Mouse (Mus musculus): Measurements from ENCODE around the gene Spc25. TPM values are rescaled to one million over a fixed set of nuclear protein-coding genes. Genes with fewer than 3 reads are reported as not detected.

Spc25 gene
- polyA plus RNA-seq, 1 experiment from 2014 or later: 125 TPM

DNA sequence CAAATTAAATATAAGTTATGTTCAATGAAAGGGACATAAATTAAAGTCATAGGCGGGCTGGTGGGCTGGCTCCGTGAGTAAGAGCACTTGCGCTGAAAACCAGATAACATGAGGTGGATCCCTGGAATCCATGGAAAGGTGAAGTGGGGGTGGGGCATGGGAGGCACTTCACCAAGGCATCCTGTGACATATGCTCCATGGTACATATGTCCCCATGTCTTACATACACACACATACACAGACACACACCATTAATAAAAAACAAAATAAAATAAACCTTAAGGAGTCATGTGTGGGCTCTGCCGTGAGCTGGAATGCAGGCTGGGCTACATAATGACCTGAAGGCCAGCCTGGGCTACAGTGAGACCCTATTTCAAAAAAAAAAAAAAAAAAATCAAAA lies 26.3 kb downstream of the Spc25 start:
- WGBS: 93% methylated on average over 4 of the region's 4 CpGs
- no peaks in the 10 kb centered on the region for H3K27me3 ChIP-seq
- no peaks in the 10 kb centered on the region for H3K4me1 ChIP-seq
- ATAC-seq (ENCODE audit: insufficient number of reproducible peaks, low FRiP score, low TSS enrichment, low read depth): no peak
- H3K4me3 ChIP-seq (replicated peaks): no peak overlapping the region
- H3K9ac ChIP-seq: no peak overlapping the region
- no peak overlapping the region for H3K27ac ChIP-seq (replicated peaks)
- no peak overlapping the region for H3K4me2 ChIP-seq (replicated peaks)
- no peaks in the 10 kb centered on the region for H3K36me3 ChIP-seq
- no peaks in the 10 kb centered on the region for H3K9me3 ChIP-seq (replicated peaks)

DNA sequence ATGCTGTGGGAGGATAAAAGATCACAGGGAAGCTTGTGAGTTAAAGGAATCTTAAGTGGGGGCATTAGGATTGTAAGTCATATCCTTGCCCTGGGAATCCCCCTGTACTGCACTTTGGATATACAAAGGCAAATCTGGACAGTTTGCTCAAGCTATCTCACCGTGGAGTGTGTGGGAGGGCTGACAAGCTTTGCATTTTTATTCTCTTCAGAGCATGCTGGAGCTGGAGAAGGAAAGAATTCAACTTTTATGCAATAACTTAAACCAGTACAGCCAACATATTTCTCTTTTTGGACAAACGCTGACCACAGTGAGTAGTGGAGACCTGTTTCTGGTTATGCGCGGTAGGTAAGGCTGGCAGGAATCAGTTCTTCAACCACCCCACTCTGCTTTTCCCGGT lies 30.7 kb downstream of the Spc25 start:
- H3K27ac ChIP-seq (replicated peaks): no peak overlapping the region
- no peaks in the 10 kb centered on the region for H3K4me1 ChIP-seq
- no peak overlapping the region for H3K4me2 ChIP-seq (replicated peaks)
- H3K9me3 ChIP-seq (replicated peaks): no peaks in the 10 kb centered on the region
- no peak overlapping the region for H3K9ac ChIP-seq
- H3K36me3 ChIP-seq: no peaks in the 10 kb centered on the region
- no peak for ATAC-seq (ENCODE audit: insufficient number of reproducible peaks, low FRiP score, low TSS enrichment, low read depth)
- H3K4me3 ChIP-seq (replicated peaks): no peak overlapping the region
- 58% methylated on average over 5 of the region's 5 CpGs for WGBS
- no peaks in the 10 kb centered on the region for H3K27me3 ChIP-seq

DNA sequence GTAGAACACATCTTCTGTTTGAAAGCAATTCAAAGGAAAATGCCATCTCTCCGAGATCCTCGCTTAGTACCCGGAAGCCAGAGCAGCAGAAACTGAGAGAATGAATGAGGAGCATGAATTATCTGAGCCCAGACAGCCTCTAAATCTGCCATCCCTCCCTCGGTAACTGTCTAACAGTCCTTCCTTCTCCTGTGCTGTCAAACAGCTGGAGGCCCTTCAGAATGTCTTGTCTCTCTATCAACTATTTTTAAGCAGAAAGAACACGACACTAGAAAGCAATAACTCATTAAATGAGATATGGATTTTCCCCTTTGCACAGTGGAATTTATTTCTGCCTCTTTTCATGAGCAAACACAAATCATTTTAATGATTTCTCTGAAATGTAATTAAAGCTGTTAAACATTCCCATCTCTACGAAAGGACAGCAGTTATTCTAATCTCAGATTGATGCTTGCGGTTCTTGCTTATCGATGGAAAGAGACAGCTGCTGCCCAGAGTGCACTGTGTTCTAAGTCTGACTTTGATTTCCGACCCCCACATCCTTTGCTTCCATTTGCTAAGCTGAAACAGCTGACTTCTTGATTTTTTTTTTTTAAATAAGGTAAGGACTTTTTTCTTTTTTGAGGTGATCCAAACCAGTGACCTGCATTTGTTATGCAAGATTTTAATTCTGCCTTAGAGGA lies 35.5 kb downstream of the Spc25 start:
- no peak for ATAC-seq (ENCODE audit: insufficient number of reproducible peaks, low FRiP score, low TSS enrichment, low read depth)
- H3K4me3 ChIP-seq (replicated peaks): no peak overlapping the region

DNA sequence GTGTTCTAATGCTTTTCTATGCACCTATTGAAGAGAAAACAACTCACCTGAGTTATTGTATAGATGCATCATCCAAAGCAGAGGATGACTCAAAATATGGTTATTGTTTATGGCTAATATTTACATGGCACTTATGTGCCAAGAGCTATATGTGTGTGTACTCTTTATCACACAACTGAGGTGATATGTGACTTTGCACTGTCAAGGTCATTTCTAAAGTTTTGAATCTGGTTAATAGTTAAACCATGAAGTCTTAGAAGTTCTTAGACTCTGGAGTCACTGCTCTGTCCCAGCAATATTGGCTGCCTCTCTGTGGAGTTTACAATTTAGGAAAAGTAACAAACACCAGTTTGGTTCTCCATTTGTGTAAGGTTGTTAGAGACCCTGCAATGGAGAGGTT lies 47.1 kb downstream of the Spc25 start:
- ATAC-seq (ENCODE audit: insufficient number of reproducible peaks, low FRiP score, low TSS enrichment, low read depth): no peak

More for the DNA sequence above, 35.5 kb downstream of the Spc25 start:
- 63% methylated on average over 9 of the region's 9 CpGs for WGBS
- Histone ChIP-seq H3K9me3 (replicated peaks) (no peaks in the 10 kb centered on the region), H3K27me3 (no peaks in the 10 kb centered on the region), H3K9ac (no peak overlapping the region), H3K36me3 (no peaks in the 10 kb centered on the region), H3K4me1 (no peaks in the 10 kb centered on the region), H3K27ac (replicated peaks) (no peak overlapping the region), H3K4me2 (replicated peaks) (no peak overlapping the region)

DNA sequence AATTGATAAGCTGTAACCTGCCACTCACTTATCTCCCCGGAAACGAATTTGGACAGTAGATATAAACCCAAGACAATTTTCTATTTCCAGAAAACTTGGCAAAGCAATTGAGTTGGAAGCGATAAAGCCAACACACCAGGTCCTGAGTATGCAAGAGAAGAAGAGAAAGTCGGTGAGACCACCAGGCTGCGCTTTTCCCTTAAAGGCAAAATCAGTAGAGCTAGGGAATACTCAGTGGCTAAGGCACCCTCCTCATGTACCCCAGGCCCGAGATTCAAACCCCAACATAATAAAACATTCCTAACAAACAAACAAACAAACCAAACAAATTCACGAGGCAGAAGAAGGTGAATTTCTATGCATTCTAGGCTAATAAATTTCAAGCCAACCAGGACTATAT lies 49.7 kb downstream of the Spc25 start:
- no peak for ATAC-seq (ENCODE audit: insufficient number of reproducible peaks, low FRiP score, low TSS enrichment, low read depth)
- H3K27me3 ChIP-seq: no peaks in the 10 kb centered on the region
- H3K9me3 ChIP-seq (replicated peaks): no peaks in the 10 kb centered on the region
- no peak overlapping the region for H3K9ac ChIP-seq
- no peaks in the 10 kb centered on the region for H3K36me3 ChIP-seq
- no peaks in the 10 kb centered on the region for H3K4me1 ChIP-seq
- H3K27ac ChIP-seq (replicated peaks): no peak overlapping the region
- no peak overlapping the region for H3K4me3 ChIP-seq (replicated peaks)
- 69% methylated on average over 7 of the region's 7 CpGs for WGBS
- no peak overlapping the region for H3K4me2 ChIP-seq (replicated peaks)

More for the DNA sequence above, 47.1 kb downstream of the Spc25 start:
- no peak overlapping the region for H3K9ac ChIP-seq
- H3K4me1 ChIP-seq: no peaks in the 10 kb centered on the region
- no peak overlapping the region for H3K4me3 ChIP-seq (replicated peaks)
- H3K4me2 ChIP-seq (replicated peaks): no peak overlapping the region
- no peaks in the 10 kb centered on the region for H3K36me3 ChIP-seq
- H3K27me3 ChIP-seq: no peaks in the 10 kb centered on the region
- no peaks in the 10 kb centered on the region for H3K9me3 ChIP-seq (replicated peaks)
- no peak overlapping the region for H3K27ac ChIP-seq (replicated peaks)

DNA sequence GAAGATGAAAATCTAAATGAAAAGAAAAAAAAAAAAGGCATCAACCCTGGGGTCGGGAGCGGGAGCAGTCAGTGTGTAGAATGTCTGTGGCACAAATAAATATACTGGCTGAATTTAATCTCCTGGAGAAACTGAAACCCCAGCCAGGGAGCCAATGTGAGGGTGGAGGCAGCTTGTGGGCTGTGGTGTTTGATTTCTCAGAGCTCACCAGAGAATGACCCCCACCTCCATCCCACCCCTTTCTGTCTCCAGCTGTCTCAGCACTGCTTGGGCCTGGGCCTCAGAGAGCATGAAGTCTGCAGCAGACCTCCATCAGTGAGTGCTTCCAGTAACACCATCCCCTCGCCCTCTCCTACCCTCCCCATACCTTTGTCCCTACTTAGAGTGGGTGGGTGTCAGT lies 50.1 kb downstream of the Spc25 start:
- no peak overlapping the region for H3K9ac ChIP-seq
- H3K4me2 ChIP-seq (replicated peaks): no peak overlapping the region
- peak; percentile 63; the same call in 1 of the 2 replicates for ATAC-seq (ENCODE audit: insufficient number of reproducible peaks, low FRiP score, low TSS enrichment, low read depth)
- no peaks in the 10 kb centered on the region for H3K9me3 ChIP-seq (replicated peaks)
- 35% methylated on average over 3 of the region's 3 CpGs for WGBS
- no peaks in the 10 kb centered on the region for H3K36me3 ChIP-seq
- H3K27me3 ChIP-seq: no peaks in the 10 kb centered on the region
- no peak overlapping the region for H3K27ac ChIP-seq (replicated peaks)
- H3K4me3 ChIP-seq (replicated peaks): no peak overlapping the region
- H3K4me1 ChIP-seq: no peaks in the 10 kb centered on the region

DNA sequence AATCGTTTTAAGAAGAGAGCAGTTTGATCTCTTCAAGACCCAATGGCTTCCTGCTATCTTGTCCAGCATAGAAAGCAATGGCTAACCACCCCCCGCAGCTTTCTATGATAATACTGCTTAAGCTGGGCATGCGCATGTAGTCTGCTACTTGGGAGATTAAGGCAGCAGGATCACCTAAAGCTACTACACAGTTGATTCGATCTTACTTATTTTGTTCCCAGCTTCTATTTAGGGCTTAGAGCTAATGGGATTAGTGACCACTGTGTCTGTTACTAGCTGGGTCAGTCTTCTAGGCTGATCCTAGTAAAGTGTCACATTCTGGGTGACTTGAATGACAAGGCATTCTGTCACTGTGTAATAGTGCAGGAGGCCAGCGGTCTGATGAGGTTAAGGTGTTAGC lies 55.2 kb downstream of the Spc25 start:
- Histone ChIP-seq H3K4me1 (no peaks in the 10 kb centered on the region), H3K27ac (replicated peaks) (no peak overlapping the region), H3K4me3 (replicated peaks) (no peak overlapping the region), H3K4me2 (replicated peaks) (no peak overlapping the region), H3K36me3 (no peaks in the 10 kb centered on the region), H3K9ac (no peak overlapping the region), H3K9me3 (replicated peaks) (no peaks in the 10 kb centered on the region), H3K27me3 (no peaks in the 10 kb centered on the region)
- no peak for ATAC-seq (ENCODE audit: insufficient number of reproducible peaks, low FRiP score, low TSS enrichment, low read depth)
- 60% methylated on average over 5 of the region's 5 CpGs for WGBS

DNA sequence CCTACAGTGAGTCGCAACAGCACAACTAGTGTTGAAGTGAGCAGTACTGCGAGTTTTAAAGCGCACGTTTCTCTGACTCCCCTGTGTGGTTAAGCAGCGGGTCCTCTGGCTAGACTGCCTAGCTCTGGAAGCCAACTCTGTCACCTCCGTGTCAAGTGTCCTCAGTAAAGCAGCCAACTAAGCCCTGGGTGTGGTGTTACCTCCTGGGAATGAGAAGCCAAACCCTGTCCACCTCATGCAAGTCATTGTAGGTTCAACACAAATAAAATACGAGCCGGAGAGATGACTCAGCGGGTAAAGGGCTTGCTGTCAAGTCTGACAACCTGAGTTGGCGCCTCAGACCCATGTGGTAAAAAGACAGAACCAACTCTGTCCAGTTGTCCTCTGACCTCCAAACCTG lies 56.8 kb downstream of the Spc25 start:
- no peak for ATAC-seq (ENCODE audit: insufficient number of reproducible peaks, low FRiP score, low TSS enrichment, low read depth)
- no peaks in the 10 kb centered on the region for H3K27me3 ChIP-seq

DNA sequence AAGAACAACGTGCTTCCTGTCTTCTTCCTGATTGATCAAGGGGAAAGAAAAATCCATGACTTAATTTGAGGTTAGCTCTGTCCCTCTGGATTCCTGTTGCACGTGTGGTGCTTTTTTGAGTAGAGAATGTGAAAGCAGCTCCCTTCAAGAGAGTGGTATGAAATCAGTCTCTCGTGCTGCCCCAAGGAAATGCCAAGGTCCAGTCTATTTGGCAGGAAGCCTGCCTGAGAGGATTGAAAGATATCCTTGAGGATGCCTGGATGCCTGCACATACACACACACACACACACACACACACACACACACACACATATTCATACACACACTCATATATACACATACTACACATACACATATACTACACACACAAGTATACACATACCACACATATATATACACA lies 57.3 kb downstream of the Spc25 start:
- H3K4me1 ChIP-seq: no peaks in the 10 kb centered on the region
- 51% methylated on average over 3 of the region's 3 CpGs for WGBS
- no peaks in the 10 kb centered on the region for H3K9me3 ChIP-seq (replicated peaks)
- no peak overlapping the region for H3K4me2 ChIP-seq (replicated peaks)
- H3K4me3 ChIP-seq (replicated peaks): no peak overlapping the region
- no peak for ATAC-seq (ENCODE audit: insufficient number of reproducible peaks, low FRiP score, low TSS enrichment, low read depth)
- no peak overlapping the region for H3K27ac ChIP-seq (replicated peaks)
- no peaks in the 10 kb centered on the region for H3K36me3 ChIP-seq
- no peak overlapping the region for H3K9ac ChIP-seq
- H3K27me3 ChIP-seq: no peaks in the 10 kb centered on the region

More for the DNA sequence above, 56.8 kb downstream of the Spc25 start:
- WGBS: 83% methylated on average over 10 of the region's 10 CpGs
- Histone ChIP-seq H3K9me3 (replicated peaks) (no peaks in the 10 kb centered on the region), H3K9ac (no peak overlapping the region), H3K36me3 (no peaks in the 10 kb centered on the region), H3K4me3 (replicated peaks) (no peak overlapping the region), H3K4me1 (no peaks in the 10 kb centered on the region), H3K4me2 (replicated peaks) (no peak overlapping the region), H3K27ac (replicated peaks) (no peak overlapping the region)

Other genes starting within 250 kb of the Spc25 start
- 0.84 and 0.95 TPM in 2 replicates for gene Nostrin, start 70.4 kb downstream of the Spc25 start, polyA plus RNA-seq (2015; fragmentation: Nextera tagmentation; extraction: Ambion mirVana)
- gene G6pc2, start 4.9 kb upstream of the Spc25 start, polyA plus RNA-seq (2015; fragmentation: Nextera tagmentation; extraction: Ambion mirVana): not detected in 2 replicates
- gene Abcb11, start 136.4 kb upstream of the Spc25 start, polyA plus RNA-seq (2015; fragmentation: Nextera tagmentation; extraction: Ambion mirVana): 0.03 and 0.13 TPM in 2 replicates
- gene Dhrs9, start 174.3 kb upstream of the Spc25 start, polyA plus RNA-seq (2015; fragmentation: Nextera tagmentation; extraction: Ambion mirVana): 0.18 and 0.32 TPM in 2 replicates